Mouse (Mus musculus): ENCODE data around the gene Ermard.
"Not testable (repeated sequence)": the region's sequence is repeated elsewhere in the genome, so short reads cannot be mapped to it uniquely, and the experiment has no call there.

DNA sequence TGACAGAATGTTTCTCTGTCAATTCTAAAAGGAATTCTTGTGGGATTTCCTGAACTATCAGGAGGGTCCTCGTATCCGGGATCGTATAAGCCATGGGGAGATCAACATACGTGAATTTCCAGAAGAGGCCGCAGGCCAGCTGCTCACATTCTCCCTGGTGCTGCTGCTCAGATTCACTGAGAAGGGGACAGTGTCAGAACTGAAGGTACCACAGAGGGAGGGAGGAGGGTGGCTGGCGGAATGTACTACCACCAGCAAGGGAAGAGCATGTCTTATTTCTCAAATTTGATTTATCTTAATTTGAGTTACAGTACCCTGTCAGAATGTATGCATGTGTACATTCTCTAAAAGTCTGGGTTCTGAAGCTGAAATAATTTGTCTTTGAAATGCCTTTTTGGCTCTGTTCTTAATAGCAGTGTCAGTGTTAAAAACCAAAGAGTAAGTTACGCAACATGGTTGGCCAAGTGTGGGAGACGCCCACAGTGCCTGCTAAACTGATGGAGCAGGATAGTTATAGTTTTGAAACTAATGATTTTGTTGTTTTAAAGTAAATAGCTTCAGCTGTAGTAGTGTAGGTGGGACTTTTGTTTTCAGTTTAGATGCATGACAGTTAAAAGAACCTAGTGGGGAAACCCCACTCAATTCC lies 12.3 kb downstream of the Ermard start:
- TF ChIP-seq CTCF (IDR thresholded peaks at IDR 0.05; ENCODE audit: borderline replicate concordance, insufficient read depth, low read length); POLR2A (IDR thresholded peaks at IDR 0.05; ENCODE audit: low read depth, low read length): not testable (repeated sequence)
